Mouse (Mus musculus) MEL (cell line): Measurements from ENCODE around the gene Tmed8.

ENCODE experiments used
- CHD2 ChIP-seq: IDR thresholded peaks from 2 replicates; pipeline ENCODE4 v1.6.1; 2011; ENCODE audit warnings: low read length, improper control_type of control experiment
- CTCF ChIP-seq, 3 experiments: IDR thresholded peaks in 2 of 3; conservative IDR thresholded peaks in 1 of 3; 2 replicates each; pipeline ENCODE4 v1.5.1; 2011 to 2012; ENCODE audit warnings: low read length in 3 of 3, low read depth in 2 of 3, mild to moderate bottlenecking in 2 of 3, improper control_type of control experiment in 1 of 3, inconsistent platforms in 1 of 3, mixed read lengths in 1 of 3, moderate library complexity in 1 of 3; ENCODE audit not compliant: control insufficient read depth in 1 of 3, insufficient read depth in 1 of 3, poor library complexity in 1 of 3, severe bottlenecking in 1 of 3

GRCm38 (mm10) chr12:87198792-87199191, 1.5 kb downstream of the Tmed8 start:
- no peak for TF ChIP-seq CTCF (IDR thresholded peaks at IDR 0.05 in 2 of 3, conservative IDR thresholded peaks at IDR 0.05 in 1 of 3; ENCODE audit: control insufficient read depth in 1 of 3, insufficient read depth in 1 of 3, low read depth in 2 of 3, low read length in 3 of 3, poor library complexity in 1 of 3, severe bottlenecking in 1 of 3)
- TF ChIP-seq CHD2: no peak
